Mouse (Mus musculus): ENCODE data around the gene Gm42417.
"Not testable (repeated sequence)": the region's sequence is repeated elsewhere in the genome, so short reads cannot be mapped to it uniquely, and the experiment has no call there.

Gene Gm42417

DNA sequence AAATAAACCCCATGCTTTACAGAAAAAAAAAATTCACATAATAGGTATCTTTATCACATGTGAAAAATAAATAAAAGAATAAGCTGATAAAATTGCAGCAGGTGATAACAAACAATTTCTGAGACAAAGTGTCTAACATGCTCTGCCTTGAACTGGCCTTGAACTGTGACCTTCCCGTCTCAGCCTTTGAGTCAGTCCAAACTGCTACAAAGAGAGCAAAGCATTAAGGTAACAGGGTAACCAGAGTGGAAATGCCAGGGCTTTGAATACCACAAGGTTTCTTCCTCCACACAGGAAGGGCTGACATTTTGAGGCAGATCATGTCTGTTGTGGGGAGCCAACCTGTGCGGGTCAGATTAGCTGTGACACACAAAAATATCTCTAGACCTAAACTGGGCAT lies 6.2 kb upstream of the Gm42417 start:
- DNase-seq: no peak

DNA sequence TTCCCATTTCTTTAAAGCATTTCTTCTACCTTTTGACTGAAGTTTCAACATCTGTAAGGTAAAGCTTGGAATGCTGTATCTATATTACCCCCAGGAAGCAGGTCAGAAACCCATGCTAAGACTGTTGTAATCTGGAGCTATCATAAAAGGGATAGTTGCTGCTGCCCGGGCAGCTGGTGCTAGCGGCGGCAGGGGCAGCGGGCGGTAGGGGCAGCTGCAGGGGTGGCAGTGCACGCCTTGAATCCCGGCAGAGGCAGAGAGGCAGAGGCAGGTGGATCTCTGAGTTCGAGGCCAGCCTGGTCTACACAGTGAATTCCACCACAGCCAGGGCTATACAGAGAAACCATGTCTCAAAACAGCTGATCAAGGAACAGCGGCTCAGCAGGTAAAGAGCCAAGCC lies 3.7 kb upstream of the Gm42417 start:
- no peak for DNase-seq

DNA sequence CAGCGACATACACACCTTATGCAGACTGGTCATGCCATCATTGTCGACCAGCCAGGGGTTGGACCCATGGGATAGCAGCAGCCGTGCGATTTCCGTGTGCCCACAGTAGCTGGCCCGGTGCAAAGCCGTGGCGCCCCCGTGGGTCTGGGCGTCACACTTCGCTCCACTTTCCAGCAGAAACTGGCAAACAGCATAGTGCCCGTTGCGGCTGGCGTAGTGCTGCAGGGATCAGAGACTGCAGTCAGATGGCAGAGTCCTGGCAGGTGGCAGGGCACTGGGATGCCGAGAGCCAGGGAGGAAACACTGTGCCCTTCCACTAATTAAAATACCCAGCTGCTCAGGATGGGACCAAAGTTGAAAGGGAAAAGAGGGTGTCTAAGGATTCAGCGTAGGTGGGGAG lies 2.6 kb upstream of the Gm42417 start:
- no peak for DNase-seq

DNA sequence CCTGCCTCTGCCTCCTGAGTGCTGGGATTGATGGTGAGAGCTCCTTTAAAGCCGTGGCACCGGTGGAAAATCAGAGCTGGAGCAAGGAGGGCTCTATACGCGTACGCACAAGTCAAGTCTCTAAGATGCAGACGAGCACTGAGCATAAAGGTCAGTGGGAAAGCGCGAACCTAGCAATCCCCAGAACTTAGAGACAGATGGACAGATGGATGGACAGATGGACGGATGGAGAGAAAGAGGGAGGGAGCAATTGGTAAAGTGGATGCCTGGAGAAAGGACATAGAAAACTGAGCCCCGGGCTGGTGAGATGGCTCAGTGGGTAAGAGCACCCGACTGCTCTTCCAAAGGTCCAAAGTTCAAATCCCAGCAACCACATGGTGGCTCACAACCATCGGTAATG lies 1.6 kb upstream of the Gm42417 start:
- DNase-seq: no peak

DNA sequence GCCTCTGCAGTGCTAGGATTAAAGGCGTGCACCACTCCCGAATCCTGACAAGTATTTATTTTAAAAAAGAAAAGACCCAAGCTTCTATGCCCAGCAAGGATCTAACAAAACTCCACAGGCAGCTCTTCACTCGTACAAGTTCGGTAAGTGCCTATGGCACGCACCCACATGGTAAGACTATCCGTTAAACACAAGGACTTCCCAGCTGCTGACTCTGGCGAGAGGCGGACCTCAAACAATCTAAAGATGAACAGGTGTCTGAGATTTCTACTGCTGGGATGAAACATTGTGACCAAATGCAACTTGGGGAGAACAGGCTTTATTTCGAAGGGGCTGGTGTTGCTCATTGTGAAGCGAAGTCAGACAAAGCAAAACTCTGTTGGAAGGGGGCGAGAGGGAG lies 903 bp upstream of the Gm42417 start:
- DNase-seq: no peak

DNA sequence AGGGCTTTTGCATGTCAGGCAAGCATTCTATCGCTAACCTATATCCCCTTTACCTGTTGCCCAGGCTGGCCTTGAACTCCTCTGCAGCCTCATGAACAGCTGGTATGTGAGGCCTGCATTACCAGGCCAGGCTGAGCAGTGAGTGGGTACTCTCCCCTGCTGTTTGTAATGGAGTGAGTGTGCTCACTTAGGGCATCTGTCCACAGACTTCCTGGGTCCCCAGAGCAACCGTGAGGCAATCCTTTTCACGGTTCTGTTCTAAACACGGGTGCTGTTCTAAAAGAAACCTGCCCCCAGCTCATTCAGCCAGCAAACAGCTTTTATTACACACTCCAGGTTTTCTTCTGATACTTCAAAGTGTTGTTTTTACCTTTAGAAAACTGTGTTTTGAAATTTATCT lies 502 bp downstream of the Gm42417 start:
- DNase-seq: no peak

DNA sequence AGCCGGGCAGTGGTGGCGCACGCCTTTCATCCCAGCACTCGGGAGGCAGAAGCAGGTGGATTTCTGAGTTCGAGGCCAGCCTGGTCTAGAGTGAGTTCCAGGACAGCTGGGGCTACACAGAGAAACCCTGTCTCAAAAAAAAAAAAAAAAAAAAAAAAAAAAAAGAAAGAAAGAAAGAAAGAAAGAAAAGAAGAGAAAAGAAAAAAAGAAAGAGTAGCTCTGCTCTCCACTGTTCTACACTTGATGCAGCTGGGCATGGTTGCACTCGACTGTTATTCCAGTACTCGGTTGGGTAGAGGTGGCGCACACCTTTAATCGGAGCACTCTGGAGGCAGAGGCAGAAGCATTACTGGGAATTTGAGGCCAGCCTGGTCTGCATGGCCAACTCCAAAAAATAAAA lies 2.4 kb downstream of the Gm42417 start, which contains the start of gene Ankrd23:
Ankrd23 (minus strand) TSS at position 101 of the 400 bp plus-strand sequence.
- not testable (repeated sequence) for DNase-seq

DNA sequence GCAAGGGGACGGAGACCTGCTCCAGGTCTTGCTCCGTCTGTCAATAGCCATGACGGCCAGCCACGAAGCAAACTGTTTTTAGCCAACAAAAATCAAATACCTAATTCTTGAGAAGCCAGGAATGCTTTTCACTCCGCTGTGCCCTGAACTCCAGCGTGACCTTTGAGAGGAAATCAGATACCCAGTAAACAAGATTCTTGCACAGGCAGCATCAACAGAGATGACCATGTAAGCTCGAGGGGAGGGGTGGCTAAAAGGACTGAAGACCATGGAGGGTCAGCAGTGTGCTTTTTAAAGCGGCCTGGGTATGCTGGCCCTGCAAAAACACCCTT lies 2.9 kb downstream of the Gm42417 start:
- DNase-seq: no peak

DNA sequence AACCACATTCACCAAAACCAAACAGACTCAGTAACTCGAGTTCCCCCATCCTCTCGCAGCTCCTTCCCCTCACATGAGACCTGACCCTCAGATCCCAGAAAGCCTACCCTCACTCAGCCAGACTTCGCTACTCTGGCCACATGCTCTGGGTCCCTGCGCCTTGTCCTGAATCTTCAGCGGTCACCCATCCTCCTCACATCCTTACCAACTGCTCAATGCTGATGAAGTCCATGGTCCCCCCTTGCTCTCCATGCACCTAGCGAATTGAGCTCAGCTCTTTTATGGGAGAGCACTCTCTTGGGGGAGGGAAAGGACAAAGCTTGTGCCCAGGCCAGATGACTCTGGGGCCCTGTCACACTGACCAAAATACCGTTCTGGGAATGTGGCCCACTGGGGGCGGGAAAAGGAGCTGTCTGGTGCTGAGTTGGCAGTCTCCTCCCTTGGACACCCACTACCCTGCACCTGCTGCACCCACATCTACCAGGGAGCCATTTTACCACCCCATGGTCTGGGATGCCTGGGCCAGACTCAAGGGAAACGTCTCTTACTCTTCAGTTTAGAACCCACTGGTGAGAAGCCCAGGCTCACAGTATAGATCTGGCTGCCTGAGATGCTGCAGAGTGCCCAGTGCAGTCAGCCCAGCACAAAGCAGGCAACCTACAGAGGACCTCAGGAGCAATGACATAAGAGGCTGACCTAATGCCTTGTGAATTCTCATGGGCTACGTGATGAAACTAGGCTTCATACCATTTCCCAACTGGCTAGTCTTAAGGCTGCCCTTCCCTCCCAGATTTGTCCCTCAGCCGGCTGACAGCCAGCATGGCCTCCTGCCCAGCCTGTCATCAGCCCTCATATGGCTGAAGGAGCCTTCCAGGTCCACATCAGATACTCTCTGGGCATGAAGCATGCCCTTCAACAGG lies 3.5 kb downstream of the Gm42417 start:
- DNase-seq: peak; percentile 51 to 73

DNA sequence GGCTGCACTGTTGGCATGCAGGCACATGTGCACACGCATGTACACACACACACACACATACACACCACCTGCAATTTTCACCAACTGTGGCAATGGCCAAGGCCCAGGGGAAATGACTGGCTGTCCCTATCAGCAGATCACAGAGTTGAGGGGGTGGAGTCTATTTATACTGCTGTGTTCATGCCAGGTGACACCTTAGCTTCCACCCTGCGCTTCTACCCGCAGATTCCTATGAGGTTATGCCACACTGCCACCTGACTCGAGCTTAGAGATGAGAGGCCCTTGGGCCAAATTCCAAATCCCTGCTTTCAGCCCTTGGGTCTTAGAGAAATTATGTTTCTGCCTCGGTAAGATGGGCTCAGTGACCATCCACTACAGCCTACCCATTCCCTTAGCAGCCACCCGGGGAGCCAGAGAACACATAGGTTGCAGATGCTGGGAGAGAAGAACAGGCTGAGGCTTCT lies 4.6 kb downstream of the Gm42417 start:
- DNase-seq: peak; percentile 43 to 64

DNA sequence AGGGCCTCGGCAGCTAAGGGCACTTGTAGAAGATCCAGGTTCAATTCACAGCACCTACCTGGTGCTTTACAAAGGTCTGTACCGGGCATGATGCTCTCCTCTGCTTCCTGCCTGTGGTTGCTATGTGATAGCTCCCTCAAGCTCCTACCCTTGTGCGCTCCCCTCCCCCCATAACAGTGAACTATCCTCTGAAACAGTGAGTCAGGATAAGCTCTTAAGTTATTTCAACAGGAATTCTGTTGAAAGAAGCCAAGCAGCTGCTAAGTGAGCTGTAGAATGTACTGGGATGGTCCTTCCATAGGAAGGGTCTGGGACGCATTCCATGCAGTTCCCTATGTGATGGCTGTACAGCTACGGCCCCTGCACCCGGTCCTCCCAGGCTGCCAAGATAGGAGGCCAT lies 5.7 kb downstream of the Gm42417 start:
- DNase-seq: no peak

DNA sequence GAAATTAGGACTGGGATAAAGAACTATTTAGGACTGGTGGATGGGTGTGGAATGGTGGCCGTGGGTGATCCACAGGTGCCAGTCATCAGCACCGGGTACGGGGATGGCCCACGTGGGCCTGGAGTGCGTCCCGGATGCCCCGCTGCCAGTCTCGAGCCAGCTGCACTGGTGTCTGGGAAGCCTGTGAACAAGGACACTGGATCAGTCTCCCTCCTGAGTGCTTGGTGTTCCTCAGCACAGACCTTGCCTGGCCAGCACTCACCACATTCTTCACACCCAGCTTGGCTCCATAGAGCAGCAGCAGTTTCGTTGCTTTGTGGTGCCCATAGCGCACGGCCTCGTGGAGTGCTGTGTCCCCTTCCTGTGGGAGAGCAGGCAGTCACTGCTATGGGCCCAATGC lies 7.8 kb downstream of the Gm42417 start:
- DNase-seq: no peak

DNA sequence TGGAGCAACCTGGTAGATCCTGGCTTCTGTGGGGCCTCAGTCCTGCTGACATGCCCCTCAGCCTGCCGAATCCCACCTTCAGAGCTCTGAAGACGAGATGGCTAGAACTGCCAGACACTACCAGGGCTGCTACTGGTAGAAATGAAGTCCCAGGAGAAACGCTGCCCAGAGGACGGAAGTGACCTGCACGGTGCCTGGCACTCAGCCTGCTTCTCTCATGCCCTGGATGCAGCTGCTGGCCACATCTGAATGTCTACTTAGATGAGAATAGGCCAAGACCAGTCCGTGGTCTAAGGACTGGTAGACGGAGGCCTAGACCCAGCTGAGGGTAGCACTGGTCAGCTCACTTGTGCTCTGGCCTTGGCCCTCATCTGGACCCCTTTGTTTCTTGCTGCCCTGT lies 8.3 kb downstream of the Gm42417 start:
- DNase-seq: no peak

DNA sequence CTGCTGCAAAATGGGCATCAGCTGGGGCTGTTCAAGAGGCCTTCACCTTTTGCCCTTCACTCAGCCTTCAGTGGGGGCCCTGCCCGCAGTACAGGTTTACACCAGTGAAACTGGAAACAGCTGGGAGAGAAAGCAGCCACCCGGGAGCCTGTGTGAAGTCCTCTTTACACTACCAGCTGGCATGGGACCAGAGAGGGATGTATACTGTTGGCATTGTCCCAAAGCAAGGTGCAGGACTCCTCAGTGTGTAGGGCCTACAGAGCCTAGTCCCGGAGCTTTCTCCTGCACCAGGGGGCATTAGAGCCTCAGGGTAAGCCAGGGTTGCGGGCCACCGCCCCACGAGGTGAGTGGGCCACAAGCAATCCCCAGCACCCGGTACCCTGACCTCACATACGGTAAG lies 8.7 kb downstream of the Gm42417 start:
- no peak for DNase-seq

DNA sequence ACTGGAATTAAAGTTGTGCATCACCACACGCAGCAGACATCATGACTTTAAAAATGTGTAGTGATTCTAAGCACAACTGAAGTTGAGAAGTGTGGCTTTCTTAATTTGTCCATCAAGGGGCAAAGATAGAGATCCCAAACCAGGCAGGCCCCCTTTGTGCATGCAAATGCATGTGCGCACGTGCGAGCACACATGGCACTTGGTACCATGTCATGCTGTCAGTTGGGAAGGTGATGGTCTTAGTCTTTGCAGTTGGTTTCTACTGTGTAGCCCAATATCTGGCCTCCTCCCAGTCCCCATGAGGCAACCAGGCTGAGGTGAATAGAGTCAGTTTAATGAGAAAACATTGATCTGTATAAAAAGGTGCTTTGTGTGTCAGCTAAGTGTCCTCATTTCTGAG lies 9.4 kb downstream of the Gm42417 start:
- no peak for DNase-seq

DNA sequence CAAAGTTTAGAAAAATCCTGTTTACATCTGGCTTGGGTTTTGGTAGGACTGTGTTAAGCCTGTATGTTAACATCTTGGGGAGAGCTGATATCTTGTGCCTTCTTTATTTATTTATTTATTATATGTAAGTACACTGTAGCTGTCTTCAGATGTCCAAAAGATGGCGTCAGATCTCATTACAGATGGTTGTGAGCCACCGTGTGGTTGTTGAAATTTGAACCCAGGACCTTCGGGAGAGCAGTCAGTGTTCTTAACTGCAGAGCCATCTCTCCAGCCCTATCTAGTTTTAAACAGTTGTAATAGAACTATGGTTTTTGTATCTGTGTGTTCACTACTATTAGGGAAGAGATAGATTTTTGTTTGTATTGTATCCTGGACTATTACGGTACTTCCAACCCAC lies 10.0 kb downstream of the Gm42417 start:
- DNase-seq: no peak

DNA sequence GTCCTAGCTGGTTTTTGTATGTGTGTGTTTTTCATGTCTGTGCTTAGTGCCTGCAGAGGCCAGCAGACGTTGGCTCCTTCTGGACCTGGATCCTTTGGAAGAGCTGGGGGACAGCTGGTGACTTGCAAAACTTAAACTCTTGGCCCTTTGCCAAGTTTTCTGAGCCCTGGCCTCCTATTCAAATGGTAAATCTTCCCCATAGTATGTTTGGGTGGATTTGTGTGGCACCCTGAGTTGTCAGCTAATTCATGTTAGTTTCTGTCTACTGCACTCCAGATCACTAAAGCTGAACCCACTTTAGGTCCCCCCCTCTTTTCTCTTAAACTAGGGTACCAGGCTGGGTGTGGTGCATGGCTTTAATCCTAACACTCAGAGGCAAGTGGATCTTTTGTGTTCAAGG lies 10.9 kb downstream of the Gm42417 start:
- no peak for DNase-seq

DNA sequence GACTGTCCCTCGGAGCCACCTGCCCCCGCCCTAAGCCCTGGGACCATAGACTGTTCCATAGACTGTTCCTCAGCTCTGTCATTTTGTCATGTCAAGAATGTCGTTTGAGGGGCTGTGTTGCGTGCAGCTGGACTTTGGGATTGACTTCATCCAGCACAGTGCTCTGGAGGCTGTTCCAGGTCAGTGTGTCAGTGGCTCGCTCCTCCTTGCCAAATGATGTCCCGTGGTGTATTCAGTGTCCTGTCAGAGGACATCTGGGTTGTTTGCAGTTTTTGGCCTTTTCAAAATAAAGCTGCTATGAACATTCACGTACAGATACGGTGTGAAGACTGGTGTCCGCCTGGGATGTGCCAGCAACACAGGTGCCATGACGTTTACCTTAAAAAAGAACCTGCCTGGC lies 12.3 kb downstream of the Gm42417 start:
- DNase-seq: no peak

DNA sequence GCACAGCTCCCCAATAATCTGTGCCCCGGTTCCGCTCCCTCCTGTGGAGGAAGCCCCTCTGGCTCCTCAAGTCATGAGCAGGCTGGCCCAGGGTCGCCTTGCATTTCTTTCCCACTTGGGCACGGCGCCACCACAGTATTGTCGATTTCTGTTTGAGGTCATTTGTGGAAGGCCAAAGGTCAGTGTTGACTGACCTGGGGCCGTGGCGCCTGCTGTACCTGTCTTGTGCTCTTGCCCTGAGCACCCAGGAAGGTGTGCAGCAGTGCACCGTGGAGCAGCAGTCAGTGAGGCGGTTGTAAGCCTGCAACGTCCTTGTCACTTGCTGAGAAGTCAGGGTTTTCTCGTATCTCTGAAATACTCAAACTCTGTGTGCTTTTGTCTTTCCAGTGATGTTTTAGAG lies 13.5 kb downstream of the Gm42417 start:
- no peak for DNase-seq

DNA sequence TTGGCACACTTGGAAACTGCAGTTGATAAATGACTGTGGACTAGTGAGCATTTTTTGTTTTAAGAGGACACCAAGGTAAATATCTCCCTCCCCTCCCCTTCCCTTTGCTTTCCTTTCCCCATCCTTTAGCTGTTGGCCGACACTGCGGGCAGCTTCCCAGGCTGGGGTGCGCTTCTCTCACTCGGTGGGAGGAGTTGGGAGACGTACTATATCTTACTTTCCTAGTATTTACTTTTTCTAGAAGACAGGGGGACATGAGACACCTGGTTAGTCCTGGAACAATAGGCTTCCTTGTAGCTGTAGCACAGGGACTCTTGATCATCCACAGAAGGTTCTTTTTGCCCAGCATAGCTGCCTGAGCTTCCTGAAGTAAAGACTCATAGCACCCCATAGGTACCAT lies 15.2 kb downstream of the Gm42417 start:
- DNase-seq: no peak

DNA sequence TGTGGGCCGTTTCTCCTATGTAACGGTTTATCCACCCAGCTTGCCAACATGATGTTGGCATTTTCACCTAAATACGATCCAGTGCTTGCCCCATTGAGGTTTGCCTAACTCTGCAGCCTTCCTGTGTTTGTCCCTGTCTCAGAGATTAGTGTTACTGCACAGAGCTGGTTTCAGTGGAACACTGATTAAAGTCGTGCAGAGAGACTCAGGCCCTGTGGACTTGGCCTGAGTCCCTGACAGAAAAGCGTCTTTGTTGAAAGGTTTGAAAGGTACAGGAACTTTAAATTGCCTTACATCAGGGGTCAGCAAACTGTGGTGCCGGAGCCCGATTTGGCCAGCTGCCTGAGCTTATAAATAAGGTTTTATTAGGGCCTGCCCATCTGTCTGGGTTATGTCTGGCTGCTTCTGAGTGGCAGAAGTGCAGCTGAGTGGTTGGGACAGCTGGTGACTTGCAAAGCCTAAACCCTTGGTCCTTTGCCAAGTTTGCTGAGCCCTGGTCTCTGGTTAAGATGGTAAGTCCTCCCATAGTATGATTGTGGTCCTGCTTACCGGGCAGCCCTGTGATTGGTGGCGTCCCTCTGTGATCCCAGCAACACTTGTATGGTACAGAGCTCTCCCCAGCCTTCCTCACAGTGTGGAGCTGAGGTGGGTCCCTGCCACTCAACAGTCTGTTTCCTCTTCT lies 15.8 kb downstream of the Gm42417 start:
- no peak for DNase-seq

DNA sequence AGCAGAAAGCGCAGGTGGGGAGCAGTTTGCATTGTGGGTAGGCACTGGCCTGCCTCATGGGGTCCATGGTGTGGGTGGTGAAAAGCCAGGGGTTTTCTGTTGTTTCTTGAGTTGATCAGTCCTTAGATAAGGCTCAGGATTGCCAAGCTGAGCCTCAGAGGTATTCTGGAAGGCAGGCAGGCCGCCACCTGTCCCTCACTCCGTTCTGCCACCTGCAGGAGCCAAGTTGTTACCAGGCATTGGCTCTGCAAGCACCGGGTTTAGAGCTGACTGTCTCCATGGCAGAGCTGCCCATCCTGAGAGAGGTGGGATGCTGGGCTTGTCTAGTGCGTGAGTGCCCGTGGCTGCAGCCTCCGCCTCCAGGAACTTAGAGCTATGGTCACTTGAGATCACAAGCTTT lies 17.0 kb downstream of the Gm42417 start:
- DNase-seq: no peak

DNA sequence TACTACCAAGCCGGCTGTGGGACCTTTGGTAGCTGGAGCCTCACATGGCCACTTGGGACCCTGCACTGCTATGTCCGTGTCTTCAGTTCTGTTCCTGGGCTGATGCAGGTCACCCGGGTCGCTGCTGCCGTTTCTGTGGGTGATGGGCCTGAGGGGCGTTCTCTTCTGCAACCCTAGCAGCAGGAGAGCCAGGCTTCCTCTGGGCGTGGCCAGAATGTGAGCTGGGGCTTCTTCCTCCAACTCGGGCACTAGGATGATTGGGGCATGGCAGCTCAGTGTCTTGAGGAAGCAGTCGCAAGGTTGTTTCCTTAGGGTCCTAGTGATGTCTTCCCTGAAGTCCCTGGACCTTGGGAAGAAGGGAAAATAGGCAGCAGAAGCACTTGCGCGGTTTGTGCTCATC lies 19.6 kb downstream of the Gm42417 start:
- no peak for DNase-seq

DNA sequence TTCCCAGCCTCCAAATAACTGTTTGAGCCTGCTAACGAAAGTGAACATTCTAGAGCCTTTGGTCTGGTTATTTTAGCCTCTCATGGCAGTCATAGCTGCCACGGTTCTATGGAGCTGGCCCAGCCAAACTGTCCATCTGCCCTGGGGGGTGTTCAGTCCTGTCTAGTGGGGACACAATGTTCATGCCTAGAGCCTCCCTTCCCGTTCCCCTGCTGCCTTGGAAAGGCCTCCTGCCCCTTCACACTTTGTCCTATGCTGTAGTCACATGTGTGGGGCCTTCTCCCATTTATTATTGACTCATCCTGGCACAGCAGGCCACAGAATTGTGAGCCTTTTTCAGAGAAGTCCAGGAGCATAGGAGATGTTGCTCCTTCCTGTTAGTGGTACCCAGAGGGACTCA lies 21.0 kb downstream of the Gm42417 start:
- no peak for DNase-seq
